Mouse (Mus musculus): ENCODE measurements at regions not wholly inside any gene's neighbourhood (a gene's known extent, or its start where the extent isn't known, plus 50 kb on each side); places are given as distances from the start of the nearest gene placed in this dataset.
"Not testable (repeated sequence)": the region's sequence is repeated elsewhere in the genome, so short reads cannot be mapped to it uniquely, and the experiment has no call there.

DNA sequence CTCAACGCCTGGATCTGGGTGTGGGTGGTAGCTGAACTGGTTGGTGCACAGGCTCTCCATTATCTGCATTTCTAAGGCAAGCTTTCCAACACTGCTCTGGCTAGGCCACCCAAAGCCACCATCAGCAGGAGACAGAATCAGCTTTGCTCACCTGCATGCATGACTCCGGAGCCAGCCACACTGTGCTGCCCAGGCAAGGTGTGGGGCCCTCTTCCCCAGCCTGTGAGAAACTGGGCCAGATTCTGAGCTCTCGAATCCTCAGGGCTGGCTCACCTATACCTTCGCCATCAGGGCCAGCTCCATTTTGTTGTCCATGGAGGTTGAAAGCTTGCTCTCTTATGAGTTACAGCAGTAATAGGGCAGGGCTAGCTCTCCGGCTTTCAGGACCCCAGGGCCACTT, 293.1 kb upstream of the Pdzrn3 start:
- ATAC-seq (ENCODE audit: low read depth) = no peak
- Histone ChIP-seq H3K27me3 (no peaks in the 10 kb centered on the region), H3K27ac (replicated peaks) (no peak overlapping the region), H3K36me3 (no peaks in the 10 kb centered on the region), H3K9me3 (no peaks in the 10 kb centered on the region), H3K4me1 (replicated peaks) (no peaks in the 10 kb centered on the region), H3K9ac (no peak overlapping the region), H3K4me2 (no peak overlapping the region), H3K4me3 (no peak overlapping the region)
- WGBS = 64% methylated on average over 5 of the region's 5 CpGs

DNA sequence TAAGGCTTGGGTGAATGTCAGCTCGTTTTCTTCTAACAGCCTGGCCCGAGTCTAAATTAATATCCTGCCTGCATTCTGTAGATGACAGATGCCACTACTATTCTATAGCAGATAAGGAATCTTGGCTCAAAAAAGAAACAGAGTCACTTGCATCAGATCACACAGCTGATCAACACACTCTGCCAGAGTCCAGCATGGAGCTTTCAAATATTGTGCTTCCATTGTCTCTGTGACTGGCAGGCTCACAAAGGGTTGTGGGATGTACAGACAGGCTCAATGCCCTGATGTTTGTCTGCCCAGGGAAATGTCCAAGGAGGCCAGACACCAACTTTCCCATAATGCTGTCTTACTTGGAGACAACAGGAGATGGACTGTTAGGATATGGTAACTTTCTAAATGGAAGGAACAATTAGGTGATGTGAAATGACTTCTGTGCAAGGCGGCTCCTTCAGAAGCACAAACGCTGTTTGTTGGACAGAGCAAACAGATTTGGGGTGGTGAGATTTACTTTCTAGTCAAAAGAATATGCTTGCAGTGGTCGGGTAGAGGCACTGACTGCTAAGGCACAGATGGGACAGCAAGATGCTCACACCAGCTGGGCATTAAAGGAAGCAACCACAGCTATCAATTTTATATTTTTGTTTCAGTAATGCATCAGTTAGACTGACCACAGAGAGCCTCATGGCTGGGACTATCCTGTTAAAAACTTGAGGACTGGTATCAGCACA, 291.6 kb upstream of the Pdzrn3 start:
- Histone ChIP-seq H3K9me3 (no peaks in the 10 kb centered on the region), H3K4me2 (no peak overlapping the region), H3K4me3 (no peak overlapping the region), H3K4me1 (replicated peaks) (no peaks in the 10 kb centered on the region), H3K27me3 (no peaks in the 10 kb centered on the region), H3K36me3 (no peaks in the 10 kb centered on the region), H3K9ac (no peak overlapping the region), H3K27ac (replicated peaks) (no peak overlapping the region)
- no peak for ATAC-seq (ENCODE audit: low read depth)
- 71% methylated on average over 5 of the region's 5 CpGs for WGBS

GRCm38 (mm10) chr6:101654351-101654750, 276.7 kb upstream of the Pdzrn3 start:
- H3K27ac ChIP-seq (replicated peaks) = no peak overlapping the region
- ATAC-seq (ENCODE audit: low read depth) = no peak
- H3K36me3 ChIP-seq = no peaks in the 10 kb centered on the region
- no peaks in the 10 kb centered on the region for H3K9me3 ChIP-seq
- H3K4me1 ChIP-seq (replicated peaks) = no peaks in the 10 kb centered on the region
- no peak overlapping the region for H3K9ac ChIP-seq
- H3K4me2 ChIP-seq = no peak overlapping the region
- 94% methylated on average over 6 of the region's 6 CpGs for WGBS
- H3K27me3 ChIP-seq = no peaks in the 10 kb centered on the region
- no peak overlapping the region for H3K4me3 ChIP-seq

GRCm38 (mm10) chr6:101650348-101650747, 272.7 kb upstream of the Pdzrn3 start:
- not testable (repeated sequence) for H3K4me1 ChIP-seq (replicated peaks); H3K4me3 ChIP-seq; H3K9ac ChIP-seq; H3K36me3 ChIP-seq; H3K27me3 ChIP-seq; H3K27ac ChIP-seq (replicated peaks); H3K9me3 ChIP-seq; H3K4me2 ChIP-seq; ATAC-seq (ENCODE audit: low read depth)
- WGBS = 12% methylated on average over 5 of the region's 6 CpGs

DNA sequence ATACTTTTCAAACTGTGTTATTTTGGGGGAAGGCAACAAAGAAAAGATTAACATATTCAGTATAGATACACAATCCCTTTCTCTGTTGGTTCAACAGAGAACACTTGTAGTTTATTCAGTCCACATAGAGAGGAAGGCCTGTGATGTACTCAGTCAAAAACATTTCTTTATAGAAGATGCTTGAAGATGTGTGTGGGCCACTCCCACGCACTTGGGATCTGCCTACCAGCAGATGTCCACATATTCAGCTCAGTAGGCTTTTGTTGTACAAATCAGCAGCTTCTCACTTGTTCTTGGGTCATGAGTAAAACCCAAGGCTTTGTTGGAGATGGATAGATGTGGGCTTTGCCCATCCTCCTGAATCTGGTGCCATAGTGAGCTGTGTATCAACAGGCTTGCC, 239.6 kb upstream of the Pdzrn3 start:
- Histone ChIP-seq H3K4me1 (replicated peaks) (no peaks in the 10 kb centered on the region), H3K9me3 (no peaks in the 10 kb centered on the region), H3K9ac (no peak overlapping the region), H3K4me3 (no peak overlapping the region), H3K27ac (replicated peaks) (no peak overlapping the region), H3K4me2 (no peak overlapping the region), H3K36me3 (no peaks in the 10 kb centered on the region), H3K27me3 (no peaks in the 10 kb centered on the region)
- 72% methylated on average over 1 of the region's 1 CpGs for WGBS
- no peak for ATAC-seq (ENCODE audit: low read depth)

DNA sequence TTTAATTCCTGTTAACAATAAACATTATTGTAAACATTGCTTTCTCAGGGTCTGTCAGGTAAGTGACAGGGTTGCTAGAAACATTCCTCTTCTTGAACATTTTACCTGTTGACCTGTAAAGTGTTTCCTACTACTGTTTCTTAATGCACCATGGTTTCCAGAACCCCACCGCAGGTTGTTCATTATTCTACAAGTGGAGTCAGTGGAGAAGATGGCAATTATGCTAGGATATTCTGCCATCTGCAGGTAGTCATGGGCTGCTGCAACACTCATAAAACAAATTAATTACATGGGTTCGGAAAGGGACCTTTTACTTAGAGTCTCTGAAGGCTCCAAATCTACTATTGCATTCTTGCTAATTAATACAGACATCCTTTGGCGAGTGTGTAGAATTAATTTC, 239.1 kb upstream of the Pdzrn3 start:
- no peak overlapping the region for H3K4me3 ChIP-seq
- 36% methylated on average over 3 of the region's 3 CpGs for WGBS
- no peaks in the 10 kb centered on the region for H3K36me3 ChIP-seq
- H3K9me3 ChIP-seq = no peaks in the 10 kb centered on the region
- H3K27ac ChIP-seq (replicated peaks) = no peak overlapping the region
- ATAC-seq (ENCODE audit: low read depth) = no peak
- H3K9ac ChIP-seq = no peak overlapping the region
- H3K27me3 ChIP-seq = no peaks in the 10 kb centered on the region
- no peak overlapping the region for H3K4me2 ChIP-seq
- H3K4me1 ChIP-seq (replicated peaks) = no peaks in the 10 kb centered on the region

DNA sequence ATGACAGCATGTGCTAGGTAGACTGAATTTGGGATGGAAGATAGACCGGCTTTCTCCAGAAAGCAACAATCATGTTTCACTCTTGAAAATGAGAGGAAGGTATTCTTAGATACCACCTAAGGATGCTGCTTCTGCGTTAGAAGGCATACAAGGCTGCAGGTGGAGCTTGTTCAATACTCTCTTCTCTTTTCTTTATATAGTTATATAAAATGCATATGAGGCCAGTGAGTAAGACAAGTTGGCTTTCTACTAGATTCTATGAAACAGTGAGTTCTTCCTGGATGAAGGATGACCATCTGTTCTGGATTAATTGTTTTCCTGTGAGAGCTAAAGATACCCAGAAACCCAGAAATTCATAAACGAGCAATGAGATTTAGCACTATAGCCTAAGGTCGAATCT, 231.3 kb upstream of the Pdzrn3 start:
- no peak for ATAC-seq (ENCODE audit: low read depth)
- Histone ChIP-seq H3K27me3 (no peaks in the 10 kb centered on the region), H3K9me3 (no peaks in the 10 kb centered on the region), H3K36me3 (no peaks in the 10 kb centered on the region), H3K4me1 (replicated peaks) (no peaks in the 10 kb centered on the region), H3K4me3 (no peak overlapping the region), H3K4me2 (no peak overlapping the region), H3K27ac (replicated peaks) (no peak overlapping the region), H3K9ac (no peak overlapping the region)
- 86% methylated on average over 4 of the region's 4 CpGs for whole genome bisulfite sequencing

GRCm38 (mm10) chr6:101603083-101603482, 225.4 kb upstream of the Pdzrn3 start:
- Histone ChIP-seq H3K36me3 (no peaks in the 10 kb centered on the region), H3K4me1 (replicated peaks) (no peaks in the 10 kb centered on the region), H3K9me3 (no peaks in the 10 kb centered on the region), H3K4me3 (no peak overlapping the region), H3K27ac (replicated peaks) (no peak overlapping the region), H3K9ac (no peak overlapping the region), H3K27me3 (no peaks in the 10 kb centered on the region), H3K4me2 (no peak overlapping the region)
- 61% methylated on average over 6 of the region's 6 CpGs for WGBS
- ATAC-seq (ENCODE audit: low read depth) = no peak

DNA sequence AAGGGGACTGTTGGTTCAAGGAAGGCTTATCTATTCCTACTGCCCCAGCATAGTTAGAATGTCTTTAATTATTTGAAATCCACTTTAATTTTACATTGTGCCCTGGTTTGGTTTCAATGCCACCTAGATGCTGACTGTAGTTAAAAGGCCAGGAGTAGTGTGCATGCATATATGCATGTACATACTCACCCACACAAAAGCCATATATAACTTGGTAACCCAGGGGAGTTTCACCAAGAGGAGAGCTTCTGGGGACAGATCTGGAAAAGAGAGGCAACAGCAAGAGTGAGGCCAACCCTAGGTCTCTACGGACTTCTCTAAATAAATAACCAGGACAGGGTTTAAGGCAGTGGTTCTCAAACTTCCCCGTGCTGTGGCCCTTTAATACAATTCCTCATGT, 219.3 kb upstream of the Pdzrn3 start:
- ATAC-seq (ENCODE audit: low read depth) = no peak
- Histone ChIP-seq H3K27me3 (no peaks in the 10 kb centered on the region), H3K4me2 (no peak overlapping the region), H3K27ac (replicated peaks) (no peak overlapping the region), H3K4me1 (replicated peaks) (0 out of 2 replicates have a peak, but pooled peaks cover 4% of the 10 kb centered on the region), H3K9me3 (no peaks in the 10 kb centered on the region), H3K4me3 (no peak overlapping the region), H3K36me3 (no peaks in the 10 kb centered on the region), H3K9ac (no peak overlapping the region)
- 89% methylated on average over 2 of the region's 2 CpGs for WGBS

DNA sequence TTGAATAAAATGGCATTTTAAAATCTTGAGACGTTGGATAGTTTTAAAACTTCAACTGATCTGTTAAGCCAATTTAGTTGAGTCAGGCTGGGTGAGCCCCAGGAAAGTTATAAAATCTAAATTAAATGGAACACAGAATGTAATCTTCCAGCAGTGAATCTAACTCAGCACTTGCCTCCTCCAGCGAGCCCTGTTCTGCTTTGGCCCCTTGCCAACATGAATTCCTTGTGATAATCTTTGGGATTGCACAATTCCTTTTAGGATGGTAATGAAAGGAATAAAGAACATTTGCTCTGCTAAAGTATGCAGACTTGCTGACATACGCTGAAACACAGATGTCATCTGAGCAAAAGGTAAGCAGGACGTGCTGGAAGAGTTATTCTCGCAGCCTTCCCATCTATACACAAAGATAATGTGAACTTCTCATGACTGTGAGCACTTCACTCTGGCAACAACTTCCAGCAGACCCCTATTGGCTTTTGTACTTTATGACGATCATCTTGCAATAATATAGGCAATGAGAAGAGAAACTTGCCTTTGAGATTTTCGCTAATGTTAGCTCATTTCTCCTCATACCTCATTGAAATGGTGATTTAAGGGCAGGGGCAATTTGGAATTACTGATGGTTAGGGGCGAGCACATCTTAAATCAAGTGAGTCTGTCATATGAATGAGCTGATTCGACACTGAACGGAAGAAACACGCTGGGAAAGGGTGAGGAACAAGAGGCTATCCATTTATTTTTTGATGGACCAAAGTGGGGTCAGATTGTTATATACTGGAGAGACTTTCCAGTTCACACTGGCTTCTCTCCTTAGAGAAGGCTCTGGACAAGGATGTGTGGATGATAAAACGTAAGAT, 216.3 kb upstream of the Pdzrn3 start:
- H3K4me1 ChIP-seq (replicated peaks) = 0 out of 2 replicates have a peak, but pooled peaks cover 4% of the 10 kb centered on the region
- H3K4me3 ChIP-seq = no peak overlapping the region
- no peaks in the 10 kb centered on the region for H3K27me3 ChIP-seq
- H3K9ac ChIP-seq = no peak overlapping the region
- no peaks in the 10 kb centered on the region for H3K9me3 ChIP-seq
- no peak overlapping the region for H3K27ac ChIP-seq (replicated peaks)
- no peak overlapping the region for H3K4me2 ChIP-seq
- WGBS = 59% methylated on average over 12 of the region's 12 CpGs
- no peaks in the 10 kb centered on the region for H3K36me3 ChIP-seq
- ATAC-seq (ENCODE audit: low read depth) = no peak

DNA sequence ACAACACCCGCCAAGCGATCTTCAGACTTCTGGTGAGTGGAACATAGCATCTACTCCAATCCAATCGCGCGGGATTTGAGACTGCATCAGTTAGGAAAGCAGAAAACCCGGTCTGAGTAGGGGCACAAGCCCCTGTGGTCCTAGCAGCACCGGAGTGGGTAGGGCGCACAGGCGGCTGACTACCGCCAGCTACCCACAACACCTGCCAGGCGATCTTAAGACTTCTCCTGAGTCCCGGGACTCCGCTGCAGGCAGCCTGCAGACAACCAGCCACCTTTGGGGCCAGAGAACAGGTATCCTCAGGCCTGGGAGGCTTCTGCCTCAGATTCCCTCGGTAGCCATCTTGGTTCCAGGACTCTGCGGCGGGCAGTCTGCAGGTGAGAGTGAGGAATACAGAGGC, 208.2 kb upstream of the Pdzrn3 start:
- Histone ChIP-seq H3K9ac (no peak overlapping the region), H3K9me3 (no peaks in the 10 kb centered on the region), H3K4me3 (no peak overlapping the region), H3K4me2 (no peak overlapping the region), H3K4me1 (replicated peaks) (no peaks in the 10 kb centered on the region), H3K36me3 (no peaks in the 10 kb centered on the region), H3K27me3 (no peaks in the 10 kb centered on the region), H3K27ac (replicated peaks) (no peak overlapping the region)
- no peak for ATAC-seq (ENCODE audit: low read depth)
- WGBS = 82% methylated on average over 16 of the region's 16 CpGs

DNA sequence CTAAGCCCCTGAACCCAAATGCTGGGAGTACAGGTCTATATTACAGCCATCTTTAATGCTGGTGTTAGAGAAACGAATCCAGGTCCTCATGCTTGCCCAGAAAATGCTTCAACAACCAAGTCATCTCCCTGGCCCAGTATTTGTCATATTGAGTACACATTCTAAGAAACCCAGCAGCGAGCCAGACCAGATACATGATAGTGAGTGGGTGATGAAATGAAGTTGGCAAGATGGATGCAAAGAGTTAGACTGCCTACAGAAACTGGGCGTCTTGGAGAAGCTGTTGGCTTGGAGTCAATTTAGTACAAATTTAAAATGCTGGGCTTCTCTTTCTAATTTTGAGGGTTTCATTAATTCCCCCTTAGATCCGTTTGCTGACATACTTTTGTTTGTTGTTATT, 203.1 kb upstream of the Pdzrn3 start:
- H3K9ac ChIP-seq = no peak overlapping the region
- H3K27ac ChIP-seq (replicated peaks) = no peak overlapping the region
- no peak overlapping the region for H3K4me3 ChIP-seq
- no peaks in the 10 kb centered on the region for H3K4me1 ChIP-seq (replicated peaks)
- no peaks in the 10 kb centered on the region for H3K36me3 ChIP-seq
- H3K4me2 ChIP-seq = no peak overlapping the region
- no peaks in the 10 kb centered on the region for H3K27me3 ChIP-seq
- WGBS = 89% methylated on average over 4 of the region's 4 CpGs
- no peak for ATAC-seq (ENCODE audit: low read depth)
- no peaks in the 10 kb centered on the region for H3K9me3 ChIP-seq
